Mouse (Mus musculus) olfactory bulb, adult 2 months (tissue): Measurements from ENCODE around the gene Tmem123.

Experiments used
- CTCF ChIP-seq: fragments of 200-500 bp; IDR thresholded peaks from 2 replicates; pipeline ENCODE4 v1.5.1; 2012; ENCODE audit warnings: low read depth, mild to moderate bottlenecking, low read length, moderate library complexity; ENCODE audit not compliant: insufficient read depth
- POLR2A ChIP-seq: fragments of 200-500 bp; IDR thresholded peaks from 2 replicates; pipeline ENCODE4 v1.6.1; 2012; ENCODE audit warnings: mild to moderate bottlenecking, low read depth, low read length, moderate library complexity; ENCODE audit not compliant: insufficient read depth

- TF ChIP-seq CTCF, result no peak
- no peak for TF ChIP-seq POLR2A
Measured at GRCm38 (mm10) chr9:7714062-7714907, 49.6 kb upstream of the Tmem123 start.
